In the genomic region with DNA sequence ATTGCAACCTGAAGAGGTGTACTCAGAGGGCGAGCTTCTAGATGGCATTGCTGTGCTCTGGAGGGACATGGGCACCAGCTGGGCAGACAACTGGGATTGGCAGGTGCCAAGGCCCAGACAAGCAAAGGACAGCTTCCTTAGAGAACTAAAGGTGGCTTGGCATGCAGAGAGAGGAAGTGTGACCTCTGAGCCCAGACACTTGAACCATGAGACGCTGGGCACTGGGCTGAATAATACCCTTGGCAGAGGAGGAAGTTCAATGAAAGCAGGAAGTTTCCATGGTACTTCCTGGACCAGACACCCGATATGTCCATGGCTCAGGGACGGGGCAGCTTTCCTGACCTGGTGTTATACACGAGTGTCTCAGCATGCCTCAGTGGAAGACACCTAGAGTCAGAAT, we compare ENCODE assay signal across 13 mouse cellular contexts. TPM values are rescaled to one million over a fixed set of nuclear protein-coding genes. Genes with fewer than 3 reads are reported as not detected.
DNase-seq lines count a peak whose midpoint lies in the region; ATAC-seq and TF ChIP-seq lines count a peak whose summit lies in the region.
"Had no signal": no experiment of that assay in that cellular context is flagged by ENCODE, and none has a peak within 500 bp of the region (broad histone marks: within the 10 kb centered on the region; RNA-seq: fewer than 3 reads in every experiment).

No protein-coding gene starts in this region.

- no peak for TF ChIP-seq POLR2A in bone marrow macrophage, adult 2 months (IDR thresholded peaks at IDR 0.05; ENCODE audit: borderline replicate concordance, low read depth, low read length)

- no peak for TF ChIP-seq CTCF in bone marrow macrophage, adult 2 months (IDR thresholded peaks at IDR 0.05; ENCODE audit: low read depth, low read length)

- no peak overlapping the region for H3K4me2 ChIP-seq in kidney, embryonic 16.5 days (replicated peaks; ENCODE audit: low read depth, low read length)
- H3K4me2 ChIP-seq in liver, embryonic 16.5 days (ENCODE audit: low read depth, low read length), result no peak overlapping the region; the same call in 1 of the 2 replicates
- H3K4me2 ChIP-seq: hindbrain, embryonic 15.5 days; limb, embryonic 15.5 days had no signal

- H3K27me3 ChIP-seq in kidney, embryonic 16.5 days (ENCODE audit: insufficient read depth, low read length), result no peaks in the 10 kb centered on the region
- H3K27me3 ChIP-seq in liver, embryonic 16.5 days (ENCODE audit: control insufficient read depth, insufficient read depth, low read depth, low read length), result peaks cover 2% of the 10 kb centered on the region; the same call in 1 of the 2 replicates
- H3K27me3 ChIP-seq: hindbrain, embryonic 15.5 days; limb, embryonic 15.5 days had no signal

- 67% methylated on average over 5 of the region's 5 CpGs for WGBS in kidney, embryonic 16.5 days
- WGBS in liver, embryonic 16.5 days (ENCODE audit: insufficient replicate concordance), result 27% methylated on average over 5 of the region's 5 CpGs

- no peak overlapping the region for H3K9ac ChIP-seq in kidney, embryonic 16.5 days (replicated peaks; ENCODE audit: low read length)
- no peak overlapping the region for H3K9ac ChIP-seq in liver, embryonic 16.5 days (ENCODE audit: low read depth, low read length)
- H3K9ac ChIP-seq: hindbrain, embryonic 15.5 days; limb, embryonic 15.5 days had no signal

- no peaks in the 10 kb centered on the region for H3K9me3 ChIP-seq in kidney, embryonic 16.5 days (ENCODE audit: low read length)
- H3K9me3 ChIP-seq in liver, embryonic 16.5 days (replicated peaks; ENCODE audit: control insufficient read depth, low read length), result no peaks in the 10 kb centered on the region
- H3K9me3 ChIP-seq: hindbrain, embryonic 15.5 days; limb, embryonic 15.5 days; midbrain, embryonic 10.5 days had no signal

- H3K4me3 ChIP-seq in kidney, embryonic 16.5 days (ENCODE audit: low read length), result no peak overlapping the region
- no peak overlapping the region for H3K4me3 ChIP-seq in liver, embryonic 16.5 days (ENCODE audit: low read depth, low read length)
- H3K4me3 ChIP-seq in bone marrow macrophage, adult 2 months (ENCODE audit: insufficient read depth, low read length), result peak overlapping the region; percentile 6; the same call in 1 of the 2 replicates
- H3K4me3 ChIP-seq: hindbrain, embryonic 15.5 days; limb, embryonic 15.5 days; midbrain, embryonic 10.5 days had no signal

- H3K36me3 ChIP-seq in kidney, embryonic 16.5 days (ENCODE audit: insufficient read depth, low read length), result no peaks in the 10 kb centered on the region
- H3K36me3 ChIP-seq in liver, embryonic 16.5 days (ENCODE audit: control insufficient read depth, insufficient read depth), result no peaks in the 10 kb centered on the region
- H3K36me3 ChIP-seq: hindbrain, embryonic 15.5 days; limb, embryonic 15.5 days; midbrain, embryonic 10.5 days had no signal

- ATAC-seq in kidney, embryonic 16.5 days (ENCODE audit: low FRiP score, low TSS enrichment), result no peak
- no peak for ATAC-seq in liver, embryonic 16.5 days (ENCODE audit: low read depth)

- no peak overlapping the region for H3K27ac ChIP-seq in kidney, embryonic 16.5 days (ENCODE audit: low read length)
- H3K27ac ChIP-seq in liver, embryonic 16.5 days (ENCODE audit: low read length), result peak overlapping the region; percentile 80
- H3K27ac ChIP-seq in bone marrow macrophage, adult 2 months (ENCODE audit: insufficient read depth, low read depth, low read length), result peak overlapping the region; percentile 15
- H3K27ac ChIP-seq: hindbrain, embryonic 15.5 days; kidney, postnatal 0 days; limb, embryonic 15.5 days had no signal

- peak; percentile 47 for DNase-seq in kidney, adult 11 months
- no peak for DNase-seq in liver
- peak; percentile 60 to 62 for DNase-seq in monocyte, adult 2 months (ENCODE audit: low read depth in 1 of 2, low spot score in 2 of 2)
- DNase-seq in retina, embryonic 14.5 days (ENCODE audit: low spot score), result no peak
- DNase-seq in left cerebral cortex, adult 9 months (ENCODE audit: low spot score in 2 of 2), result no peak
- DNase-seq: adrenal gland, adult 8-10 months had no signal

- peaks cover 20% of the 10 kb centered on the region for H3K4me1 ChIP-seq in kidney, embryonic 16.5 days (ENCODE audit: insufficient read depth, low read length)
- H3K4me1 ChIP-seq in liver, embryonic 16.5 days (ENCODE audit: control insufficient read depth, low read depth, low read length), result peaks cover 28% of the 10 kb centered on the region
- peaks cover 35% of the 10 kb centered on the region for H3K4me1 ChIP-seq in bone marrow macrophage, adult 2 months (ENCODE audit: control insufficient read depth, insufficient read depth, low read length)

RNA-seq across cellular contexts. Expression of a gene that starts 28.2 kb away (rescaled TPM):
- 41.6 and 48.3 TPM in 2 replicates for polyA plus RNA-seq in kidney, embryonic 16.5 days (2015; fragmentation: Nextera tagmentation; extraction: Ambion mirVana)
- 66.2 and 74.3 TPM in 2 replicates for polyA plus RNA-seq in liver, embryonic 16.5 days (2015; fragmentation: Nextera tagmentation; extraction: Ambion mirVana)
- 13.2 and 14.6 TPM in 2 replicates for polyA plus RNA-seq in bone marrow macrophage, adult 2 months (2012; ENCODE audit: insufficient read depth, insufficient read length, missing spikeins)

RNA-seq across cellular contexts. Expression of a gene that starts 54.6 kb away (rescaled TPM):
- 8.3 and 9.0 TPM in 2 replicates for polyA plus RNA-seq in kidney, embryonic 16.5 days (2015; fragmentation: Nextera tagmentation; extraction: Ambion mirVana)
- polyA plus RNA-seq in liver, embryonic 16.5 days (2015; fragmentation: Nextera tagmentation; extraction: Ambion mirVana), result 0.69 and 0.78 TPM in 2 replicates
- not detected in 2 replicates for polyA plus RNA-seq in bone marrow macrophage, adult 2 months (2012; ENCODE audit: insufficient read depth, insufficient read length, missing spikeins)

Comparison
In these comparisons a context has a peak if more than half of its experiments do, and no peak if none do; other contexts are left out.
1. DNase-seq: peak in kidney, adult 11 months (single experiment) and monocyte, adult 2 months (2 of 2); none in liver (single experiment), retina, embryonic 14.5 days (single experiment) and left cerebral cortex, adult 9 months (0 of 2).